8 mouse cellular contexts compared by ENCODE assay signal in genomic region chr1:154189842-154190530, GRCm38 (mm10). TPM values are rescaled to one million over a fixed set of nuclear protein-coding genes. Genes with fewer than 3 reads are reported as not detected.
DNase-seq lines count a peak whose midpoint lies in the region; ATAC-seq lines count a peak whose summit lies in the region.
"Had no signal": no experiment of that assay in that cellular context is flagged by ENCODE, and none has a peak within 500 bp of the region (broad histone marks: within the 10 kb centered on the region; RNA-seq: fewer than 3 reads in every experiment).

No protein-coding gene starts in this region.

- H3K9ac ChIP-seq in embryonic facial prominence, embryonic 13.5 days: no peak overlapping the region
- H3K9ac ChIP-seq: lung, embryonic 15.5 days had no signal

- WGBS in embryonic facial prominence, embryonic 13.5 days: 34% methylated on average over 14 of the region's 18 CpGs

- H3K36me3 ChIP-seq in embryonic facial prominence, embryonic 13.5 days: no peaks in the 10 kb centered on the region
- H3K36me3 ChIP-seq: lung, embryonic 15.5 days had no signal

- DNase-seq in kidney, postnatal 14 days: peak; percentile 43
- DNase-seq in kidney, adult 18-20 months: no peak
- peak; percentile 40 to 60 for DNase-seq in layer of hippocampus, adult 8-10 months (ENCODE audit: low spot score in 2 of 2)
- DNase-seq in right cerebral cortex, postnatal 10 days (ENCODE audit: low spot score in 2 of 2): peak; percentile 83 to 85

- no peak overlapping the region for H3K4me2 ChIP-seq in embryonic facial prominence, embryonic 13.5 days
- H3K4me2 ChIP-seq: lung, embryonic 15.5 days had no signal

- H3K27me3 ChIP-seq in embryonic facial prominence, embryonic 13.5 days: no peaks in the 10 kb centered on the region
- H3K27me3 ChIP-seq: lung, embryonic 15.5 days had no signal

- H3K4me3 ChIP-seq in embryonic facial prominence, embryonic 13.5 days: no peak overlapping the region
- H3K4me3 ChIP-seq: lung, embryonic 15.5 days had no signal

- peak overlapping the region; percentile 28; the same call in 1 of the 2 replicates for H3K27ac ChIP-seq in embryonic facial prominence, embryonic 13.5 days
- H3K27ac ChIP-seq: lung, embryonic 15.5 days had no signal

- peaks cover 11% of the 10 kb centered on the region for H3K4me1 ChIP-seq in embryonic facial prominence, embryonic 13.5 days
- H3K4me1 ChIP-seq: lung, embryonic 15.5 days had no signal

- no peaks in the 10 kb centered on the region for H3K9me3 ChIP-seq in embryonic facial prominence, embryonic 13.5 days
- H3K9me3 ChIP-seq: lung, embryonic 15.5 days had no signal

- ATAC-seq in cerebellum, adult (ENCODE audit: insufficient number of reproducible peaks, low FRiP score, low TSS enrichment): peak; percentile 71
- peak; percentile 77; the same call in 1 of the 2 replicates for ATAC-seq in embryonic facial prominence, embryonic 13.5 days (ENCODE audit: insufficient number of reproducible peaks, insufficient read depth, low FRiP score, low TSS enrichment, low read depth)
- ATAC-seq in monocyte, adult 5-6 weeks (replicated peaks; ENCODE audit: insufficient number of reproducible peaks, low FRiP score, low TSS enrichment, poor library complexity, severe bottlenecking): no peak

RNA-seq across cellular contexts. Expression of gene Zfp648, which starts 11.0 kb away (rescaled TPM):
- 0.66 and 0.67 TPM in 2 replicates for polyA plus RNA-seq in embryonic facial prominence, embryonic 13.5 days (2015; fragmentation: Nextera tagmentation; extraction: Ambion mirVana)
- under 1 TPM; 0.33 to 0.70 (median 0.58) TPM for total RNA-seq in layer of hippocampus, adult 8-10 months (2022)
- total RNA-seq in monocyte, adult 5-6 weeks (2017): not detected in 3 replicates
